Comparison of ENCODE assay signal across 9 mouse cellular contexts in genomic region chr1:172364684-172365083, GRCm38 (mm10). TPM values are rescaled to one million over a fixed set of nuclear protein-coding genes. Genes with fewer than 3 reads are reported as not detected.
A peak's percentile ranks its signal among the peaks of the same experiment; 100 is the strongest.
DNase-seq lines count a peak whose midpoint lies in the region; ATAC-seq and TF ChIP-seq lines count a peak whose summit lies in the region.
"Had no signal": no experiment of that assay in that cellular context is flagged by ENCODE, and none has a peak within 500 bp of the region (broad histone marks: within the 10 kb centered on the region; RNA-seq: fewer than 3 reads in every experiment).

No protein-coding gene starts in this region.

- H3K27me3 ChIP-seq in intestine, embryonic 16.5 days (replicated peaks; ENCODE audit: control insufficient read depth, insufficient read depth, low read length): no peaks in the 10 kb centered on the region; the same call in 1 of the 2 replicates
- H3K27me3 ChIP-seq in intestine, embryonic 15.5 days (replicated peaks): no peaks in the 10 kb centered on the region
- H3K27me3 ChIP-seq in forebrain, embryonic 10.5 days (ENCODE audit: poor library complexity, severe bottlenecking): peaks cover 14% of the 10 kb centered on the region
- H3K27me3 ChIP-seq in midbrain, embryonic 11.5 days (ENCODE audit: control insufficient read depth, insufficient read depth, low read length): no peaks in the 10 kb centered on the region
- no peaks in the 10 kb centered on the region for H3K27me3 ChIP-seq in stomach, postnatal 0 days (ENCODE audit: control insufficient read depth, insufficient read depth, low read length)

- H3K9me3 ChIP-seq in intestine, embryonic 16.5 days (ENCODE audit: control insufficient read depth, low read length): no peaks in the 10 kb centered on the region
- H3K9me3 ChIP-seq in intestine, embryonic 15.5 days: no peaks in the 10 kb centered on the region
- H3K9me3 ChIP-seq in forebrain, embryonic 10.5 days: no peaks in the 10 kb centered on the region
- no peaks in the 10 kb centered on the region for H3K9me3 ChIP-seq in midbrain, embryonic 11.5 days (ENCODE audit: control insufficient read depth, low read length)
- H3K9me3 ChIP-seq in stomach, postnatal 0 days (ENCODE audit: control insufficient read depth, low read length): no peaks in the 10 kb centered on the region

- ATAC-seq in intestine, embryonic 16.5 days: peak; percentile 46
- no peak for ATAC-seq in intestine, embryonic 15.5 days
- ATAC-seq in midbrain, embryonic 11.5 days (ENCODE audit: low FRiP score): peak; percentile 20; the same call in 1 of the 2 replicates
- peak; percentile 71 for ATAC-seq in stomach, postnatal 0 days (ENCODE audit: low FRiP score, low TSS enrichment)

- no peak overlapping the region for H3K9ac ChIP-seq in intestine, embryonic 16.5 days (ENCODE audit: low read depth, low read length)
- H3K9ac ChIP-seq in intestine, embryonic 15.5 days: no peak overlapping the region
- H3K9ac ChIP-seq in midbrain, embryonic 11.5 days (ENCODE audit: low read length): no peak overlapping the region
- H3K9ac ChIP-seq in stomach, postnatal 0 days (ENCODE audit: low read length): no peak overlapping the region

- 13% methylated on average over 6 of the region's 6 CpGs for WGBS in intestine, embryonic 16.5 days
- WGBS in intestine, embryonic 15.5 days: 18% methylated on average over 6 of the region's 6 CpGs
- 9% methylated on average over 6 of the region's 6 CpGs for WGBS in forebrain, embryonic 10.5 days
- WGBS in midbrain, embryonic 11.5 days: 14% methylated on average over 6 of the region's 6 CpGs
- 8% methylated on average over 6 of the region's 6 CpGs for WGBS in stomach, postnatal 0 days

- no peak for TF ChIP-seq EP300 in stomach, postnatal 0 days (optimal IDR thresholded peaks at IDR 0.05)

- no peak overlapping the region for H3K27ac ChIP-seq in intestine, embryonic 16.5 days (ENCODE audit: low read length)
- H3K27ac ChIP-seq in intestine, embryonic 15.5 days: no peak overlapping the region
- no peak overlapping the region for H3K27ac ChIP-seq in forebrain, embryonic 10.5 days
- no peak overlapping the region for H3K27ac ChIP-seq in midbrain, embryonic 11.5 days (ENCODE audit: low read depth, low read length)
- H3K27ac ChIP-seq in stomach, postnatal 0 days (replicated peaks): no peak overlapping the region

- H3K4me3 ChIP-seq in intestine, embryonic 16.5 days (ENCODE audit: low read length): no peak overlapping the region
- no peak overlapping the region for H3K4me3 ChIP-seq in intestine, embryonic 15.5 days (replicated peaks)
- no peak overlapping the region for H3K4me3 ChIP-seq in forebrain, embryonic 10.5 days
- H3K4me3 ChIP-seq in midbrain, embryonic 11.5 days (ENCODE audit: low read depth, low read length): no peak overlapping the region
- H3K4me3 ChIP-seq in stomach, postnatal 0 days (ENCODE audit: low read depth, low read length): no peak overlapping the region
- H3K4me3 ChIP-seq: myocyte had no signal

- DNase-seq in brain, embryonic 14.5 days (ENCODE audit: low read depth): peak; percentile 72
- DNase-seq in forebrain, embryonic 10.5 days (ENCODE audit: extremely low spot score, low spot score): peak; percentile 68
- peak; percentile 28 to 64 for DNase-seq in heart, postnatal 14 days
- peak; percentile 54 to 75 for DNase-seq in left cerebral cortex, postnatal 25 days (ENCODE audit: low spot score in 2 of 2)
- DNase-seq in midbrain, embryonic 11.5 days (ENCODE audit: low spot score, missing footprints): peak; percentile 93
- peak; percentile 61 for DNase-seq in stomach, postnatal 0 days (ENCODE audit: low spot score)

- intact Hi-C loops in heart, postnatal 14 days (cut with DNase I): no loop called here
- intact Hi-C loops in left cerebral cortex, postnatal 25 days (cut with DNase I): loop anchor here (5.0 kb wide), 1 partner anchor 37 kb away; the partner anchor contains the start of gene Kcnj9

- no peak for TF ChIP-seq POLR2A in brain, embryonic 14.5 days (IDR thresholded peaks at IDR 0.05; ENCODE audit: borderline replicate concordance, extremely low read depth, insufficient read depth, insufficient read length, poor library complexity, severe bottlenecking)

- TF ChIP-seq CTCF in brain, embryonic 14.5 days (IDR thresholded peaks at IDR 0.05; ENCODE audit: borderline replicate concordance, extremely low read depth, insufficient read depth, insufficient read length): peak; percentile 73
- TF ChIP-seq CTCF in stomach, postnatal 0 days (IDR thresholded peaks at IDR 0.05; ENCODE audit: low read depth): peak; percentile 78

- no peaks in the 10 kb centered on the region for H3K4me1 ChIP-seq in intestine, embryonic 16.5 days (ENCODE audit: control insufficient read depth, insufficient read depth, low read length)
- no peaks in the 10 kb centered on the region for H3K4me1 ChIP-seq in intestine, embryonic 15.5 days (replicated peaks)
- peaks cover 23% of the 10 kb centered on the region for H3K4me1 ChIP-seq in forebrain, embryonic 10.5 days
- H3K4me1 ChIP-seq in midbrain, embryonic 11.5 days (ENCODE audit: control insufficient read depth, insufficient read depth, low read length): no peaks in the 10 kb centered on the region
- no peaks in the 10 kb centered on the region for H3K4me1 ChIP-seq in stomach, postnatal 0 days (replicated peaks; ENCODE audit: control insufficient read depth, insufficient read depth)

- H3K36me3 ChIP-seq in intestine, embryonic 16.5 days (ENCODE audit: control insufficient read depth, insufficient read depth, low read length): no peaks in the 10 kb centered on the region
- H3K36me3 ChIP-seq in intestine, embryonic 15.5 days: no peaks in the 10 kb centered on the region
- H3K36me3 ChIP-seq in forebrain, embryonic 10.5 days (replicated peaks): no peaks in the 10 kb centered on the region
- H3K36me3 ChIP-seq in midbrain, embryonic 11.5 days (ENCODE audit: control insufficient read depth, insufficient read depth, low read length): no peaks in the 10 kb centered on the region
- H3K36me3 ChIP-seq in stomach, postnatal 0 days (ENCODE audit: control insufficient read depth, insufficient read depth, low read length): no peaks in the 10 kb centered on the region

- H3K4me2 ChIP-seq in intestine, embryonic 16.5 days (ENCODE audit: low read depth, low read length): no peak overlapping the region
- H3K4me2 ChIP-seq in intestine, embryonic 15.5 days (replicated peaks): no peak overlapping the region; the same call in 1 of the 2 replicates
- H3K4me2 ChIP-seq in midbrain, embryonic 11.5 days: no peak overlapping the region
- no peak overlapping the region for H3K4me2 ChIP-seq in stomach, postnatal 0 days (replicated peaks; ENCODE audit: low read depth)

RNA-seq across cellular contexts. Expression of gene Pigm, which starts 11.7 kb away (rescaled TPM):
- 5.0 and 5.6 TPM in 2 replicates for polyA plus RNA-seq in intestine, embryonic 16.5 days (2015; fragmentation: Nextera tagmentation; extraction: Ambion mirVana)
- polyA plus RNA-seq in intestine, embryonic 15.5 days (2015; fragmentation: Nextera tagmentation; extraction: Ambion mirVana): 6.3 and 6.4 TPM in 2 replicates
- 9.4 and 9.8 TPM in 2 replicates for polyA plus RNA-seq in brain, embryonic 14.5 days (2012; rRNA removed)
- 10.6 and 10.8 TPM in 2 replicates for polyA plus RNA-seq in forebrain, embryonic 10.5 days (2016; fragmentation: Nextera tagmentation; extraction: Ambion mirVana)
- 1 to 10 TPM; 6.4 to 7.1 TPM for total RNA-seq in heart, postnatal 14 days (2021)
- 1 to 10 TPM; 8.9 to 9.2 TPM for total RNA-seq in left cerebral cortex, postnatal 25 days (2021)
- 11.0 and 12.2 TPM in 2 replicates for polyA plus RNA-seq in midbrain, embryonic 11.5 days (2014; fragmentation: Nextera tagmentation; extraction: Ambion mirVana)
- polyA plus RNA-seq in stomach, postnatal 0 days (2015; fragmentation: Nextera tagmentation; extraction: Ambion mirVana): 3.6 and 3.8 TPM in 2 replicates

RNA-seq across cellular contexts. Expression of gene Kcnj10, which starts 23.7 kb away (rescaled TPM):
- 0.07 and 0.10 TPM in 2 replicates for polyA plus RNA-seq in intestine, embryonic 16.5 days (2015; fragmentation: Nextera tagmentation; extraction: Ambion mirVana)
- polyA plus RNA-seq in intestine, embryonic 15.5 days (2015; fragmentation: Nextera tagmentation; extraction: Ambion mirVana): 0.08 TPM in 2 replicates
- polyA plus RNA-seq in brain, embryonic 14.5 days (2012; rRNA removed): 3.2 and 5.9 TPM in 2 replicates
- polyA plus RNA-seq in forebrain, embryonic 10.5 days (2016; fragmentation: Nextera tagmentation; extraction: Ambion mirVana): 0.46 and 0.47 TPM in 2 replicates
- under 1 TPM; 0.10 to 0.22 TPM for total RNA-seq in heart, postnatal 14 days (2021)
- 10 to 100 TPM; 85.4 to 99.8 TPM for total RNA-seq in left cerebral cortex, postnatal 25 days (2021)
- polyA plus RNA-seq in midbrain, embryonic 11.5 days (2014; fragmentation: Nextera tagmentation; extraction: Ambion mirVana): 0.75 TPM in 2 replicates
- 0.17 and 0.25 TPM in 2 replicates for polyA plus RNA-seq in stomach, postnatal 0 days (2015; fragmentation: Nextera tagmentation; extraction: Ambion mirVana)
- polyA plus RNA-seq: myocyte had no signal

RNA-seq across cellular contexts. Expression of gene Kcnj9, which starts 35.6 kb away (rescaled TPM):
- not detected in 2 replicates for polyA plus RNA-seq in intestine, embryonic 16.5 days (2015; fragmentation: Nextera tagmentation; extraction: Ambion mirVana)
- 0.08 TPM in 1 of 2 replicates, not detected in the other for polyA plus RNA-seq in intestine, embryonic 15.5 days (2015; fragmentation: Nextera tagmentation; extraction: Ambion mirVana)
- polyA plus RNA-seq in brain, embryonic 14.5 days (2012; rRNA removed): 6.9 and 8.0 TPM in 2 replicates
- polyA plus RNA-seq in forebrain, embryonic 10.5 days (2016; fragmentation: Nextera tagmentation; extraction: Ambion mirVana): 0.17 and 0.43 TPM in 2 replicates
- not detected for total RNA-seq in heart, postnatal 14 days (2021)
- total RNA-seq in left cerebral cortex, postnatal 25 days (2021): 100 to 1,000 TPM; 126 to 139 TPM
- polyA plus RNA-seq in midbrain, embryonic 11.5 days (2014; fragmentation: Nextera tagmentation; extraction: Ambion mirVana): 0.37 and 0.43 TPM in 2 replicates
- 0.07 TPM in 2 replicates for polyA plus RNA-seq in stomach, postnatal 0 days (2015; fragmentation: Nextera tagmentation; extraction: Ambion mirVana)
